Mouse (Mus musculus) kidney, adult 11 months (tissue): ENCODE data around the gene Tmc4.

ENCODE experiments used
- DNase-seq: peaks from one replicate; pipeline ENCODE4 v3.0.0; 2022

Tmc4 gene

GRCm38 (mm10) chr7:3692382-3692986 is 15.1 kb upstream of the Tmc4 start, which contains the start of gene Tsen34:
Gene Tsen34, plus strand, starts transcription at chr7:3692863.
- DNase-seq, result no peak

DNA sequence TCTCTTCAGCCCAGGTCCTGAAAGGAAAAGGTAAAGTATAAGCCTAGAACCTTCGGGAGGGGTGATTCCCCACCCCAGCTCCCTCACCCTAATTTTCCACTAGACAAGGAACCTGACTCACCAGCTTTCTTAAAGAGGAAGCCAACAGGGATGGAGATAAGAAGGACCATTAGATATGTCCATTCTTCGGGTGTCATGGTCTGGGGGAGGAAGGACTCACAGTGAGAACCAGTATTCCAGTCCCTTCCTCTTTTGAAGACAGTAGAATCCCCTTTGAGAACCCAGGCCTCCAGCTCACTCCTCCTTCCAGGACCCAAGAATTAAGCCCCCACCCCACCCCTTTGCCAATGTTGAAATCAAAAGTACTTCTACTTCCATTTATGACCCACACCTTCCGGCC is 14.6 kb upstream of the Tmc4 start:
- DNase-seq, result no peak

- no peak for DNase-seq
Observed at GRCm38 (mm10) chr7:3685400-3686187, 8.2 kb upstream of the Tmc4 start.

DNA sequence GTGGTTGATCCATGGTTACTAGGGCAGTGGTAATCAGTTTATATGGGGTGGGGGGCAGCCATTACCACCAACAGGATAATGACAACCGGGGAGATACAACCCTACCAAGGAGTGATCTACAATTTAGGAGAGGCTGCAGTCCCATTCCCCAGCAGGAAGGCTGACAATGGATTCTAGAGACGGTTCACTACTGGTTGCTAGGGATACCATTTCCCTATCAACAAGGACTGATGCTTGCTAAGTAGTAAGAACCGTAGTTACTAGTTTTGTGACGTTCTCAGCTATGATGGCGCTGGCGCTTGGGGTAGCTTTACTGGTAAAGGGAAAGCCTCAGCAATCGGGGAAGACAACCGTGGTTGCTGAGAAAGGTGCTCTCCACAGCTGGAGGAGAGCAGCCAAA is 7.3 kb upstream of the Tmc4 start:
- DNase-seq, result no peak

GRCm38 (mm10) chr7:3683908-3684550 is 6.7 kb upstream of the Tmc4 start:
- DNase-seq, result no peak

GRCm38 (mm10) chr7:3676371-3676770 is 982 bp downstream of the Tmc4 start:
- DNase-seq, result no peak

DNA sequence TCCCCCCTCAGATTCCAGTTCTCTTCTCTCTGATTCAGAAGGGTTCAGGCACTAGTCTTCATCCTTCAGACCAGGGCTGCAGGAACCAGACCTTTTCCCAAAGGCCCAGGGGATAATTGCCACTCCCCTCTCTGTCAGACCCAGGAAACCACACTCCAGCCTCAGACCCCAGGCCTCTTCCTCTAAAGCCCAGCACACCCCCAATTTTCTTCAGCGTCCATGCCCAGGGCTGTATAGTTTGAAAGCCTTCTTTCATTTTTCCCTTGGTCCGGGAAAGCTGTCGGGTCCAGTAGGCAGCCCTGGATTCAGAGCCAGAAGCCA is 2.2 kb downstream of the Tmc4 start:
- no peak for DNase-seq

- peak; percentile 67 for DNase-seq
Observed at GRCm38 (mm10) chr7:3674507-3675227, 2.7 kb downstream of the Tmc4 start.

GRCm38 (mm10) chr7:3666921-3667391 is 10.4 kb downstream of the Tmc4 start:
- DNase-seq, result no peak

DNA sequence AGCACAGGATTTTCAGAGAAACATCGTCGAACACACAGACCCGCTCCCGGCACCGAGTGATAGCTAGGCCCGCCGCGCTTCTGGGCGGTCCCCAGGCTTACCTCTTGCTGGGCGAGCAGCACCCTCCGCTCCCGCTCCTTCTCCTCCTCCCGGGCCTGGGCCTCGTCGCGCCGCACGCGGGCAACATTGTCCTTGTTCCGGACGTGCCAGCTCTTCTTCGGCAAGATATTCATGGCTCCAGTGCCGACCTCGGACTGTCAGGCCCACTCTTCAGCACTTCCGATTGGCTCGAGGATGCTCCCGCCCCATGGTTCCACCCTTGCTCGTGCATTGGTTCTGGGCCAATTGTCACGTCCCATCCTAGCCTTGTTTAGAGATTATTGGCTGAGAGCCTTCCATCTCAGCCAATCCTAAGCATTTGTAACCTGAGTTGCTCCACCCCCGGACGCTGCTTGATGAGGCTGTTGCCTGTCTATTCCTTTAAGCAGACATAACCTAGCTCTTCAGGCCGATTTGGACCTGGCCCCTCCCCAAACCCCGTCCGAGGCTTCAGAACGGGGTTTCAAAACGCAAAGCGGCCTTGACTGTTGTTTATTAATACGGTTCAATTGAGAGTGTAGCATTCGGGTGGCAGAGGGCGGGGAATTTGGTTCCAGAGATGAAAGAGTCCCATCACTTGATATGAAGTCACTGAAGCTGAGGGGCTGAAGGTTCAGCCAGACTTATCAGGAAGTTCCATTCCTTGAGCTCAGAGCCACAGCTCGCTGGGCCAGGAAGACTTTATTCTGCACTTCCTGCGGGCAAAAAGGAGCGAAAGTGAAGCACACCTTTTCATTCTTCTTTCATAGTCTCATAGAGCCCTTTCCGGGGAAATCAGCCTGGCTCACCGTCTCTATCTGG is 11.9 kb downstream of the Tmc4 start, which contains the start of gene Leng1:
Gene Leng1 (minus strand): TSS at position 626 of the 900 bp plus-strand sequence.
- peak; percentile 98 for DNase-seq

GRCm38 (mm10) chr7:3664524-3665214 is 12.7 kb downstream of the Tmc4 start:
- peak; percentile 64 for DNase-seq

- DNase-seq, result no peak
Observed at GRCm38 (mm10) chr7:3658578-3658977, 18.8 kb downstream of the Tmc4 start.

DNA sequence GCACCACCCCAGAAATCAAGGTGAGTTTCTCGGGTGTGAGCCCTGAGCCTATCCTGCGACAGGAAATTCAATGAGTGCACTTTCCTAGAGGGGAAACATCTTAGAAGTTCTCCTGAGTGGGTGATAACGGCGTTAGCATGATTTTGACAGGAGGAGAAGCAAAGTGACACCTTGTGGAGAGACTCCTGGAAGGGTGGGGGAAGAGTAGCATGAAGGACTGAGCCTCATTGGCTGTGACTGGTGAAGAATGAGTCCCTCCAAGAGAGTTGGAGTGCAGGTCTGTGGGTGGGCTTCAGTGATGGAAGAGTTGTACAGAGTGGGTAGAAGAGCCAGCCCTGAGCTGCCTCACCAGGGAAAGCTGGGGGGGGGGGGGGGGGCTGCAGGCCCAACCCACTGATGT is 20.4 kb downstream of the Tmc4 start:
- DNase-seq, result no peak

DNA sequence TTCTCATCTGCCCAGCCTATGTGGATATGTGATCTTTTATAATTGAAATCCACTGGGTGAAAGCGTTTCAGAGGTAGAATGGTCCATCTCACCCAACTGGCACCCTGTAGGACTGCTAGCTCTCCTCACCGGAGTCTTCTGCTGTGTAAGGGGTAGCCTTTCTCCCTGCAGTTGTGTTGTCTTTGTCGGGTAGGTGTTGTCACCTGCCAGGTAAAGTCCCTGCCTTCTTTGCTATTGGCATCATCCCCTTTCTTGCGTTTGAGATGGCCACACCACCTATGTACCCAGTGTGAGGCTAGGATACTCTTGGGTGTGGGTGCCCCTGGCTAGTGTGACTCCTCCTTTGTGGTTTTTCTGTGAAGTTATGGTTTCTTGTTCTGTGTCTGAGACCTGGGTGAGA is 30.7 kb downstream of the Tmc4 start:
- no peak for DNase-seq

DNA sequence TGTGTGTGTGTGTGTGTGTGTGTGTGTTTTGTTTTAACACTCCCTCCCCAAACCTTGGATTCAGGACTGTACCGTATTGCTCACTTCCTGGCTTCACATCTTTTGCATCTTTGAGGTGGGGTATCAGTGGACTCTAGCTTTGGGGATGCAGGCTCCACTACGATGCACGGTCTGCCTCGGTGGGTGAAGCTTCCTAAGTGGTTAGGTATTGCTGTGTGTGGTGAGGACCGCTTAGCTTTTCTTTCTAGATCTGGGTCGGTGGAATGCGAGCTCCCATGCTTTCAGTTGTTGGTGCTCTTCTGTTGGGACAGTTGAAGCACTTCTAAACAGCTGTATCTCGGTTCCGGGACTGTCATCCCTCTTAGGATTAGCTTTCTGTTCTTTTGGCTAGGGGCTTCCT is 31.2 kb downstream of the Tmc4 start:
- DNase-seq, result no peak

DNA sequence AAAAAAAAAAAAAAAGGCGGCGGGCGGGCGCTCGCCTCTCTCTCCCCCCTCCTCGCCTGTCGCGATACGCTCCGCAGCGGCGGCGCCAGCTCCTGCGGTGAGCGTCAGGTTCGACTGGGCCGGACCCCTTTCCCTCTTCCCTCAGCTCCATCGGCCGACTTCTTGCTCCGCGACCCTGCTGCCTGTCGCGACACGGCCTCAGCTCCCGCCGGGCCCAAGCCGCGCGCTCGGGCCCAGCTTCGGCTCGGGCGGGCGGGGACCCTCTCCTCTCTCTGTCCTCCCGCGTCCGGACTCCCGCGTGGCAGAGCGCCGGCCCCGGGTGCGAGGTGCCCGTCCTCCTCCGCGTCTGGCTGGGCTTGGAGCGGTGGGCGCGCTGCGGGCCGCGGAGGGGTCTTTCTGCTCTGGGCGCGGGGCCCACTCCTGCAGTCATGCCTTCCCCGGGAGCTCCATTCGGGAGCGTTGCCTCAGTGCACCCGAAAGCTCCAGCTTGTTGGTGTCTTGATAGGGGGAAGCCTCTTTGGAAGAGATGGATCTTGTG is 31.8 kb downstream of the Tmc4 start:
- no peak for DNase-seq

GRCm38 (mm10) chr7:3644672-3645487 is 32.5 kb downstream of the Tmc4 start, which contains the start of gene Cnot3:
Gene Cnot3, plus strand, starts transcription at chr7:3645268.
- peak; percentile 100 for DNase-seq

DNA sequence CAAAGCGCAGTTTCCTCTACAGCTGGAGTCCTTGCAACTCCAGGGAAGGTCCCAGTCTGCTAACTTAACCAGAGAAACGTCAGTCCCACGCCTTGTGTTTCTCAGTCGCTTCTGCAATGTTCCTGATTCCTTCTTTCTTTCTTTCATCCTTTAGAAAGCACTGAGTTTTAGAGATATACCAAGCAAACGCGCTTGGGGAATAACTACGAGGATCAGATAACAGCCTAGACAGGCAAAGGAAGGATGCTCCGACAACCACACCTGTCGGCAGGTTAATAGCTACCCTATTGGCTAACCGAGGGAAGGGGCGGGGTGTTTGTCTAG is 33.0 kb downstream of the Tmc4 start:
- no peak for DNase-seq

DNA sequence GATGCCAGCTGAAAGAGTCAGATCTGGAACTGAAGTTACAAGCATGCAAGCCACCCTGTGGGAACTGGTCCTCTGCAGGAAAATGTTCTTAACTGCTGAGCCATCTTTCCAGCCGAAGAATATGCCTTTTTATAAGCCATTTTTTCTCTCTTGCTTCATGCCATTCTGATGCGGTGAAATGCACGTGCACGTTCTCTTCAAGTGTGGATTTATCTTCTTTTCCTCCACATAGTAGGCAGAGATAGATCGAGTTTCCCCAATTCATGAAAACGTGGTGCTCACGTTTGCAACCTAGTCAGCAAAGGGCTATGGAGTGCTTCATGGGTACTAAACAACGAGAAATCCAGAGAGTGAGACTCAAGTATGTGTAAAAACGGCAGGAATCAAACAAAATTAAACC is 33.5 kb downstream of the Tmc4 start:
- DNase-seq, result no peak

GRCm38 (mm10) chr7:3643412-3643811 is 33.9 kb downstream of the Tmc4 start:
- DNase-seq, result no peak

DNA sequence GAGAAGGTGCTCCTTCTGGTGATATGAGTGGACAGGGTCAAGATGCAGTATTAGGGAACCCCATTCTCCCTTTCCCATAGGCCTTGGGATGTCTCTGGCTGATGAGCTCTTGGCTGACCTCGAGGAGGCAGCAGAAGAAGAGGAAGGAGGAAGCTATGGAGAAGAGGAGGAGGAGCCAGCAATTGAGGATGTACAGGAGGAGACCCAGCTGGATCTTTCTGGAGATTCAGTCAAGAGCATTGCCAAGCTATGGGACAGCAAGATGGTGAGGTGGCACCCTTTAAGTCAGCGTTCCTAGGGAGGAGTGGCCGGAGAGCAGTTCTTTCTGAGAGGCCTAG is 46.9 kb downstream of the Tmc4 start:
- DNase-seq, result no peak
